ENCODE assay signal across 13 mouse cellular contexts in the genomic region with DNA sequence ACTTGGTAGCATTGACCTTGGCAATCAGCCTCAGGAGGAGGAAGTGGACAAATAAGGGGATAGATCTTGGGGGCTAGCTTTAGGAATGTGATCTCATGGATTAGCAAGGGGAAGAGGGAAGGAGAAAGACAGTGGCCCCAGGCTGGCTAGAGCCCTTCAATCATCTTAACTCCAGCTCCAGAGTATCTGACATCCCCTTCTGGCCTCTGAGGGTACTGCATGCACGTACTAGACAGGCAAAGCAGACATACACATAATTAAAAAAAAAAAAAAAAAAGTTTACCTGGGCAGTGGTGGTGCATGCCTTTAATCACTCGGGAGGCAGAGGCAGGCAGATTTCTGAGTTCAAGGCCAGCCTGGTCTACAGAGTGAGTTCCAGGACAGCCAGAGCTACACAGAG. TPM values are rescaled to one million over a fixed set of nuclear protein-coding genes. Genes with fewer than 3 reads are reported as not detected.
DNase-seq lines count a peak whose midpoint lies in the region; ATAC-seq and TF ChIP-seq lines count a peak whose summit lies in the region.
"Had no signal": no experiment of that assay in that cellular context is flagged by ENCODE, and none has a peak within 500 bp of the region (broad histone marks: within the 10 kb centered on the region; RNA-seq: fewer than 3 reads in every experiment).

No protein-coding gene starts in this region.

- H3K4me1 ChIP-seq in heart, adult 2 months (ENCODE audit: control insufficient read depth, insufficient read depth, low read length) = peaks cover 28% of the 10 kb centered on the region
- no peaks in the 10 kb centered on the region for H3K4me1 ChIP-seq in spleen, adult 2 months (ENCODE audit: control insufficient read depth, insufficient read depth, insufficient read length)

- no peak for TF ChIP-seq POLR2A in heart, adult 2 months (IDR thresholded peaks at IDR 0.05; ENCODE audit: insufficient read depth, low read depth, low read length)
- TF ChIP-seq POLR2A in spleen, adult 2 months (IDR thresholded peaks at IDR 0.05; ENCODE audit: low read depth, low read length) = no peak

- no peaks in the 10 kb centered on the region for H3K79me2 ChIP-seq in heart, adult 2 months (replicated peaks; ENCODE audit: control insufficient read depth, insufficient read depth, low read length)

- no peak for DNase-seq in heart, adult 2 months
- DNase-seq in heart, postnatal 36 days = no peak
- no peak for DNase-seq in spleen, adult 2 months (ENCODE audit: low read depth in 1 of 2, low spot score in 2 of 2)
- DNase-seq in spleen, adult 12 weeks (ENCODE audit: low spot score) = no peak
- DNase-seq in splenic B cell, adult 2 months (ENCODE audit: low read depth, low spot score) = peak; percentile 60
- no peak for DNase-seq in adrenal gland, adult 18-20 months (ENCODE audit: low spot score in 2 of 2)
- DNase-seq in left cerebral cortex, adult 9 months (ENCODE audit: low spot score in 2 of 2) = no peak
- DNase-seq: adrenal gland, postnatal 36 days; spleen, adult 18-20 months had no signal

- WGBS in heart, adult 2 months = 96% methylated on average over 2 of the region's 2 CpGs
- 92% methylated on average over 2 of the region's 2 CpGs for WGBS in spleen, adult 2 months

- no peaks in the 10 kb centered on the region for H3K27me3 ChIP-seq in heart, adult 2 months (ENCODE audit: control insufficient read depth, insufficient read depth, low read length)
- no peaks in the 10 kb centered on the region for H3K27me3 ChIP-seq in spleen, adult 2 months (ENCODE audit: control insufficient read depth, insufficient read depth, low read length)
- no peaks in the 10 kb centered on the region for H3K27me3 ChIP-seq in splenic B cell, adult 2 months (ENCODE audit: control insufficient read depth, insufficient read depth, low read length, poor library complexity, severe bottlenecking)
- H3K27me3 ChIP-seq: forebrain, embryonic 13.5 days; lung, embryonic 15.5 days had no signal

- TF ChIP-seq EP300 in heart, adult 2 months (IDR thresholded peaks at IDR 0.05; ENCODE audit: insufficient read depth, low read depth, low read length) = no peak

- TF ChIP-seq CTCF in heart, adult 2 months (IDR thresholded peaks at IDR 0.05) = peak; percentile 46
- peak; percentile 4; the same call in 1 of the 2 replicates for TF ChIP-seq CTCF in spleen, adult 2 months (IDR thresholded peaks at IDR 0.05; ENCODE audit: extremely low read depth, insufficient read depth, insufficient read length, insufficient replicate concordance)

- no peaks in the 10 kb centered on the region for H3K36me3 ChIP-seq in heart, adult 2 months (ENCODE audit: control insufficient read depth, insufficient read depth, low read length)
- no peaks in the 10 kb centered on the region for H3K36me3 ChIP-seq in spleen, adult 2 months (ENCODE audit: control insufficient read depth, insufficient read depth, low read length)
- no peaks in the 10 kb centered on the region for H3K36me3 ChIP-seq in splenic B cell, adult 2 months (ENCODE audit: control insufficient read depth, insufficient read depth, low read length, poor library complexity, severe bottlenecking)
- H3K36me3 ChIP-seq: lung, embryonic 15.5 days had no signal

- H3K27ac ChIP-seq in heart, adult 2 months = no peak overlapping the region
- no peak overlapping the region for H3K27ac ChIP-seq in spleen, adult 2 months (ENCODE audit: insufficient read depth, low read length)
- H3K27ac ChIP-seq: forebrain, embryonic 13.5 days; lung, embryonic 15.5 days had no signal

- intact Hi-C loops in heart, adult 2 months (cut with DNase I) = no loop called here
- intact Hi-C loops in heart, postnatal 36 days (cut with DNase I) = no loop called here

- no peak overlapping the region for H3K4me3 ChIP-seq in heart, adult 2 months
- H3K4me3 ChIP-seq in spleen, adult 2 months (ENCODE audit: extremely low read depth, insufficient read depth, insufficient read length) = no peak overlapping the region
- H3K4me3 ChIP-seq: forebrain, embryonic 13.5 days; lung, embryonic 15.5 days had no signal

- peak; percentile 43; the same call in 1 of the 2 replicates for ATAC-seq in granulocyte monocyte progenitor cell, adult 5-6 weeks (replicated peaks; ENCODE audit: poor library complexity, severe bottlenecking)
- ATAC-seq: forebrain, embryonic 13.5 days had no signal

- H3K9ac ChIP-seq in heart, adult 2 months (ENCODE audit: low read depth, low read length) = no peak overlapping the region
- H3K9ac ChIP-seq: forebrain, embryonic 13.5 days; lung, embryonic 15.5 days had no signal

RNA-seq across cellular contexts. Expression of a gene that starts 11.8 kb away (rescaled TPM):
- total RNA-seq in heart, adult 2 months (2021) = 1 to 10 TPM; 1.1 to 2.0 TPM
- 0.38 and 3.8 TPM in 2 replicates for polyA plus RNA-seq in heart, adult 2 months (2012; rRNA removed)
- 1 to 10 TPM in 1 of 2 experiments, under 1 TPM in 1; 0.22 to 1.6 TPM for total RNA-seq in heart, postnatal 36 days (2021)
- 5.2 and 6.0 TPM in 2 replicates for polyA plus RNA-seq in spleen, adult 2 months (2012; rRNA removed)
- not detected in 2 replicates for total RNA-seq in granulocyte monocyte progenitor cell, adult 5-6 weeks (2014; fragmentation: Nextera tagmentation)
- 0.67 TPM in 1 of 2 replicates, not detected in the other for total RNA-seq in granulocyte monocyte progenitor cell, adult 5-6 weeks (2017)
- total RNA-seq in adrenal gland, adult 18-20 months (2021) = 1 to 10 TPM; 2.2 to 6.4 TPM
- total RNA-seq: layer of hippocampus, adult 18-20 months had no signal

RNA-seq across cellular contexts. Expression of a gene that starts 16.1 kb away (rescaled TPM):
- total RNA-seq in heart, adult 2 months (2021) = 10 to 100 TPM; 39.7 to 48.4 TPM
- 35.5 and 44.8 TPM in 2 replicates for polyA plus RNA-seq in heart, adult 2 months (2012; rRNA removed)
- total RNA-seq in heart, postnatal 36 days (2021) = 10 to 100 TPM; 39.6 to 44.9 TPM
- polyA plus RNA-seq in spleen, adult 2 months (2012; rRNA removed) = 18.2 and 22.2 TPM in 2 replicates
- total RNA-seq in granulocyte monocyte progenitor cell, adult 5-6 weeks (2014; fragmentation: Nextera tagmentation) = 8.5 and 31.0 TPM in 2 replicates
- 6.5 and 6.9 TPM in 2 replicates for total RNA-seq in granulocyte monocyte progenitor cell, adult 5-6 weeks (2017)
- total RNA-seq in adrenal gland, adult 18-20 months (2021) = 100 to 1,000 TPM; 101 to 153 TPM

RNA-seq across cellular contexts. Expression of a gene that starts 28.1 kb away (rescaled TPM):
- total RNA-seq in heart, adult 2 months (2021) = 1 to 10 TPM; 1.6 to 1.8 TPM
- 3.6 and 4.5 TPM in 2 replicates for polyA plus RNA-seq in heart, adult 2 months (2012; rRNA removed)
- 1 to 10 TPM; 1.9 to 3.0 TPM for total RNA-seq in heart, postnatal 36 days (2021)
- 41.6 and 53.1 TPM in 2 replicates for polyA plus RNA-seq in spleen, adult 2 months (2012; rRNA removed)
- 2.9 and 5.2 TPM in 2 replicates for total RNA-seq in granulocyte monocyte progenitor cell, adult 5-6 weeks (2014; fragmentation: Nextera tagmentation)
- 1.1 and 3.1 TPM in 2 replicates for total RNA-seq in granulocyte monocyte progenitor cell, adult 5-6 weeks (2017)
- total RNA-seq in adrenal gland, adult 18-20 months (2021) = 1 to 10 TPM; 1.4 to 3.0 TPM

RNA-seq across cellular contexts. Expression of a gene that starts 29.0 kb away (rescaled TPM):
- total RNA-seq in heart, adult 2 months (2021) = 10 to 100 TPM; 56.9 to 64.2 TPM
- 54.1 and 68.3 TPM in 2 replicates for polyA plus RNA-seq in heart, adult 2 months (2012; rRNA removed)
- total RNA-seq in heart, postnatal 36 days (2021) = 10 to 100 TPM; 64.0 to 66.8 TPM
- 109 and 137 TPM in 2 replicates for polyA plus RNA-seq in spleen, adult 2 months (2012; rRNA removed)
- total RNA-seq in granulocyte monocyte progenitor cell, adult 5-6 weeks (2014; fragmentation: Nextera tagmentation) = 187 and 226 TPM in 2 replicates
- total RNA-seq in granulocyte monocyte progenitor cell, adult 5-6 weeks (2017) = 247 and 312 TPM in 2 replicates
- total RNA-seq in adrenal gland, adult 18-20 months (2021) = 10 to 100 TPM; 73.2 to 75.9 TPM

RNA-seq across cellular contexts. Expression of a gene that starts 35.4 kb away (rescaled TPM):
- 10 to 100 TPM; 34.6 to 35.8 TPM for total RNA-seq in heart, adult 2 months (2021)
- 45.6 and 72.8 TPM in 2 replicates for polyA plus RNA-seq in heart, adult 2 months (2012; rRNA removed)
- 10 to 100 TPM; 28.9 to 35.0 TPM for total RNA-seq in heart, postnatal 36 days (2021)
- polyA plus RNA-seq in spleen, adult 2 months (2012; rRNA removed) = 168 and 256 TPM in 2 replicates
- total RNA-seq in granulocyte monocyte progenitor cell, adult 5-6 weeks (2014; fragmentation: Nextera tagmentation) = 53.8 and 75.4 TPM in 2 replicates
- 35.2 and 87.9 TPM in 2 replicates for total RNA-seq in granulocyte monocyte progenitor cell, adult 5-6 weeks (2017)
- 10 to 100 TPM; 78.5 to 86.9 TPM for total RNA-seq in adrenal gland, adult 18-20 months (2021)
